Mouse (Mus musculus): ENCODE measurements around the gene Phf23.
A peak's percentile ranks its signal among the peaks of the same experiment; 100 is the strongest.

Gene Phf23

DNA sequence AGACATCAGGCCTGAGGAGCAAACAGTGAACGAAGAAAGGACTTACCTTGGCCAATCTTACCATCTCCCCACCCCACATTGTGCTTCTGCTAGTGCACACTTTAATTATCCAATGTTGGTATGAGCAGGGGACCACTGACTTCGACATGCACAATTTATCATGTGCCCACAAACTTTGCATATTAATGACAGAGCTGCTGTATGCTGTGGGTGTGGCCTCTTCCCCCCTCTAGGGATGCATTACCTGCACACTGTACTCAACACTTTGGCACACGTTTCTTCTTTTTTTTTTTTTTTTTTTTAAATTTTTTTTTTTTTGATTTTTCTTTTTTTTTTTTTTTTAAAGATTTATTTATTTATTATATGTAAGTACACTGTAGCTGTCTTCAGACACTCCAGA lies 24.8 kb upstream of the Phf23 start:
- DNase-seq (ENCODE audit: low spot score) = no peak

GRCm38 (mm10) chr11:69974907-69975306 lies 20.7 kb upstream of the Phf23 start:
- no peak for DNase-seq (ENCODE audit: low spot score)

DNA sequence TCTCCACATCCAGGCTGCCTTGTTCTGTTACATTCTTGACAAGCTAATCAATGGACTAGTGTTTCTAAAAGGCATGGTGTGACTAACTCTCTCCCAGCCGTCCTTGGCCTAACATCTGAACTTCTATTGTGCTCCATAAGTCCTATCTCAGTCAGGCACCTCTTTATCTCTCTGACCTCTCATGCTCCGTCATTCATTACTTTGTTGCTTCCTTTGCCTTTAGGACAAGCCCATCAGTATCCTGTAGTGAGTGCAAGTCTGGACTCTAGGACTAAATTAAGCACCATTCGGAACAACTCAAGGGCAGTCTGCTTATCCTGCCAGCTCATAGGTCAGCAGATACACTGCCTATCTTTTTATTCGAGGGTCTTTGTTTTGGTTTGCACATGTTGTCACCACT lies 19.3 kb upstream of the Phf23 start:
- no peak for DNase-seq (ENCODE audit: low spot score)

DNA sequence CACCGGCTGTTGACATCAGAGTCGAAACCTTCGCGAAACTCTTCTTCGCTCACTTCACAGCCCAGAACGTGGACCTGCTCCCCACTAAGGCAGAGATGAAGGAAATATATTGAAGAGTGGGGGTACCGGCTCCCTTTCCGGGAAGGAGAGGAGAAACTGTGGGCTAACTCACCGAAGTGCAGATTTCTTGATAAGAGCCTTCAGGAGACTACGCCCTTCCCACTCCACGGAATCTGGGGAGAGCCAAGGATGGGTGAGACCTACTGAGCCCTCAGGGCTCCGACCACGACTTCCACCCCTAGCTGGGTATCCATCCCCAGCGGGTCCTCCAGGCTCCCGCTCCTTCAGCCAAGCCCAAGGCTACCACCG lies 15.8 kb upstream of the Phf23 start:
- DNase-seq (ENCODE audit: low spot score) = no peak

- DNase-seq (ENCODE audit: low spot score) = peak; percentile 100
Observed at GRCm38 (mm10) chr11:69980196-69981140, 15.1 kb upstream of the Phf23 start.

DNA sequence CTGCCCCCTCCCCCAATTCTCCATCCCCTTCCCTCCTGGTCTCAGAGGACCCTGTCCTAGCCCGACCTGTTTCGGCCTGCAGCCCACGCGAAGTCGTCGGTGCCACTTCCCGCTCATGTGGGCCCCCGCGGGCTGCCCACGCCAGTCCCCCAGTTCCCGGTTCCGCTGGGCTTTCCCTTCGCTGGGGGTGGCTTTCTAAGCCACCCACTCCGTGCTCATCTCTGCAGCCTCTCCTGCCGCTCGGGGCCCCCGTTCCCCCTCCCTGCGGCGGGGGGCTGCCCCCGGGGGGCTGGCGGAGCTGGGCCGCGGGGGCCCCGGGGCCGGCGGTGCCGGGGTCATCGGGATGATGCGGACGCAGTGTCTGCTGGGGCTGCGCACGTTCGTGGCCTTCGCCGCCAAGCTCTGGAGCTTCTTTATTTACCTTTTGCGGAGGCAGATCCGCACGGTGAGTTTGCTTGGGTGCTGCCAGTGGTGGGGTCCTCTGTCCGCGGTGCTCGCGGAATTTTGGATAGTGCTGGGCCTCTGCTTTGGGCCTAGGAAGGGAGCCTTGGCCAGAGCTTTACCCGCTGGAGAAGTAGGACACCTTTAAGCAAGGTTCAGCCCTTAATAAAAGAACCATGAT lies 14.3 kb upstream of the Phf23 start, which contains the start of gene Ctdnep1:
Gene Ctdnep1, plus strand, starts transcription at position 16 of the 622 bp plus-strand sequence.
- DNase-seq (ENCODE audit: low spot score) = no peak

GRCm38 (mm10) chr11:69982225-69982624 lies 13.4 kb upstream of the Phf23 start, which contains the start of gene Elp5:
Gene Elp5 (minus strand): TSS chr11:69982517.
- DNase-seq (ENCODE audit: low spot score) = no peak

DNA sequence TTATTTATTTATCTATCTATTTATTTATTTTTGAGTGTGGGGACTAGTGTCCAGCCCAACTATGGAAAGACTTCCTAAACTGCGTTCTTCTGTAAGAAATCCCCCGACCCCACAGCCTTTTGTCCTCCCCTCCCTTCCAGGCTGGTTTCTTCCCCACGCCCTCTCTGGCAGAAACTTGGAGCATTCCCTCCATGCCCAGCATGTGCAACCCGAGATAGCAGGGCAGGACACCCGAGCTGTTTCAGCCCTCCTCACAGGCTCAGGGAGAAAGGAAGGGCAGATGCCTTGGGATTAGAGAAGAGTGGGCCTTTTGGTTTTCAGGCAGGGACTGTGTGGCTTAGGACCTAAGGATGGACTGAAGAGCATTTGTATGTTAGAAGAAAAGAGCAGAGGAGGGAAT lies 12.7 kb upstream of the Phf23 start:
- DNase-seq (ENCODE audit: low spot score) = no peak

DNA sequence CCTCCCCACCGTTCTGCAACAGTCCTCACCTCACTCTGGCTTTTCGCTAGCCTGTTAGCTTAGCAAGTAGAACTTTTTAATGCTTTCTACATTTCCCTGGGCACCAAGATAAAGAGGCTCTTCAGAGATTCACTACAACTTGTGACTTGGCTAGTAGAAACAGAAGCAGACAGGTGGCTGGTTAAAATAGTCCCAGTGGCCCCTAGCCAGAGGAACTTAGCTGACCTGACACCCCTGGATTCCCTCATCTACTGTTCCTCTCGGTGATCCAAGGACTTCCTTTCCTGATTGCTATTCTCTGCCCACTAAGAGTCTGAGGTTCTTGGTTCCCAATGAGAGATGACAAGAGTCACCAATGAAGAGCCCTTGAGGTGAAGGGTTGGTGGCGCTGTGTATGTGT lies 12.2 kb upstream of the Phf23 start:
- DNase-seq (ENCODE audit: low spot score) = no peak

DNA sequence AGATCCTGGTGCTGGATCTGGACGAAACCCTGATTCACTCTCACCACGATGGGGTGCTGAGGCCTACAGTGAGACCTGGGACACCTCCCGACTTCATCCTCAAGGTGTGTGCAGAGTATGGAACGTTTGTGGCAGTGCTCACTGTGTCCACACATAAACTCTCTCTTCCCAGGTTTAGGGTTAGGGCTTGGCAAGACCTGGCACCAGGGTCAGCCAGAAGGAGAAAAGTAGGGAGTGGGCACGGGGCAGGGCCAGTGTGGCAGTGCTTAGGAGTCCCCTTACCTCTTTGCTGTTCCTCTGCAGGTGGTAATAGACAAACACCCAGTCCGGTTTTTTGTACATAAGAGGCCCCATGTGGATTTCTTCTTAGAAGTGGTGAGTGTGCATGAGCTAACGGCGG lies 11.1 kb upstream of the Phf23 start:
- no peak for DNase-seq (ENCODE audit: low spot score)

DNA sequence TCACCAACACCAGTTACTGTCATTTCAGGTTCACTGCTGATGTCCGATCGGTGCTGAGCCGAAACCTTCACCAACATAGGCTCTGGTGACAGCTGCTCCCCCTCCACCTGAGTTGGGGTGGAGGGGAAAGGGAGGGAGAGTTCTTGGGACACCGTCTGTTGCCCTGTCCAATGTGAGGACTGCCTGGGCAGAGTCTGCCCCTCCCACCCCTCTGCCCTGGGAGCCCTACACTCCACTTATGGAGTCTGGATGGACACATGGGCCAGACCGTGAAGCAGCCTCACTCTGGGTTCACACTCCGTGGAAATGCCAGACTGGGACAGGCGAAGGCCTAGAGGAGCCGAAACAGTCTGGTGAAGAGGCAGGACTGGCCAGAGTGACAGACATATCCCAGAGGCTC lies 5.6 kb upstream of the Phf23 start:
- DNase-seq (ENCODE audit: low spot score) = no peak

DNA sequence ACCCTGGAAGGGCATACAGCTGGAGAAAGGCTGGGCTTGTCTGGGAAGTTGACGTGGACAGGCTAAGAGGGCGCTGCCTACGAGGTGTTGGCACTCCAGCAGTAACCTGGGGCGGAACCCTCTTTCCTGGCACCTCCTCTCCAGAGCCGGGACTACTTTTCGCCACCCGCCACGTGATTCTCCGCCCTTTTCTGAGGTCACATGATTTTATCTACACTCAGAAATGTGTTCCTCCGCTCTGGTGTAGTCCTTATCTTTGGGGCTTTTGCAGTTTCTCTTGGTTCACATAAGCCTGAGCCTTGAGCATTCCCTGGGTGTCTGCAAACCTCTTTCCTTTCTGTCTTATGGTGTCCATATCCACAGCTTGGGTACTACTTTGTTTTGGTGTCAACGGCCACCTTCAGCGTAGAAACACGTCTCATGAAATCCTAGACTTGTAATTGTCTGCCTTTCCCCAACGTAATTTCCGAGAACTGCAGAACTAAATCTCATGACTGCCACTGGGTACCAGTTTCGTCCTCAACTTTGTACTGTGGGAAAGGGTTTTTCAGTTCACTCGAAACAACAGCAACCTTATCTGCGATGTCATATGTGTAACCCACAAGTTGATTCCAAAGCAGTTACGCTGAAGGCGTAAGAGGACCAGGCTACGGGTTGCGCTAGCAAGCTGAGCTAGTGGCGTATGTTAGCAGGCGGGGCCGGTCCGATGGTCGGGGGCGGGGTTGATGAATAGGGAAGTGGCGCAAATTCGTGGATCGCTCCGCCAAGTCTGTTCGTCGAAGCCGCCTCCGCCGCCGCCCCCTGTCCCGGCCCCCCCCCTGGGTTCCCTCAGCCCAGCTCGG lies 4.5 kb upstream of the Phf23 start, which contains the start of gene Gabarap:
Gene Gabarap, plus strand, starts transcription at position 294 of the 842 bp plus-strand sequence.
- DNase-seq (ENCODE audit: low spot score) = peak; percentile 95

DNA sequence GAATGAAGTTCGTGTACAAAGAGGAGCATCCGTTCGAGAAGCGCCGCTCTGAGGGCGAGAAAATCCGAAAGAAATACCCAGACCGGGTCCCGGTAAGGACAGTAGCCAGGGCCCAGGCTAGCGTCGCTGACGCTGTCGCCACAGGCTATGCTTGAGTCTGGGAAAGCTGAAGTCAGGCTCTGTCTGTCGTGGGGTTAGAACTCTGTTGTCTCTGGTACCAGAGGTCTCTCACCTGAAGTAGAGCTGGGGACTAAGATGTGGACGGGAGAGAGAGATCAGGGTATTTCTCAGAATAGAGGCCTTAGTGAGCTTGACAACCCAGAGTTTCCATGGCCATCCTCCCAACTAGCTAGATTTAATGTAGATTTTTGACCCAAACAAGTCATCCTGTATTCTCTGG lies 3.9 kb upstream of the Phf23 start:
- no peak for DNase-seq (ENCODE audit: low spot score)

DNA sequence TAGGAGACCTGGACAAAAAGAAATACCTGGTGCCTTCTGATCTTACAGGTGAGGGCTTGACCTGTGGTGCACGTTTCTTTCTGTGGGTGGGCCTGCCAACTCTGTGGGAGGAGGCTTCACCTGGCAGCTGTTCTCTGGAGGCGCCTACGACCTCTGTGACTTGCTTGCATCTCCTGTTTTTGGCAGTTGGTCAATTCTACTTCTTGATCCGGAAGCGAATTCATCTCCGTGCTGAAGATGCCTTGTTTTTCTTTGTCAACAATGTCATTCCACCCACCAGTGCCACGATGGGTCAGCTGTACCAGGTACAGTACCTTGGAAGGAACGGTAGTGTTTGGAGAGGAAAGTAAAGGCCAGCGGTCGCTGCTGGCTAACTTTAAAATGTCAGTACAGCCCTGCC lies 3.2 kb upstream of the Phf23 start:
- DNase-seq (ENCODE audit: low spot score) = no peak

DNA sequence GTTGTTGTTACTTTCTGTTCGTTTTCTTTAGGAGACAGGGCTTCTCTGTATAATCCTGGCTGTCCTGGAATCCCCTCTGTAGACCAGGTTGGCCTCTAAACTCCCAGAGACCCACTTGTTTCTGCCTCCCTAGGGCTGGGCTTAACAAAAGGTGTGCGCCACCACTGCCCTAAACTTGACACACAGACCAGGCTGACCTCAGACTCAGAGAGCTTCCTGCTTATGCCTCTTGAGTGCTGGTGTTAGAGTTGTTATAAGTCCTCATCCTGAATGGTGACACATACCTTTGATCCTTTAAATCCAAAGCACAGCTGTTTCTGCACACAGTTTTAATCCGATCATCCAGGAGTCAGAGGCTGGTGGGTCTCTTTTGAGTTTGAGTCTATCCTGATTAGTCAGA lies 2.6 kb upstream of the Phf23 start:
- DNase-seq (ENCODE audit: low spot score) = no peak

DNA sequence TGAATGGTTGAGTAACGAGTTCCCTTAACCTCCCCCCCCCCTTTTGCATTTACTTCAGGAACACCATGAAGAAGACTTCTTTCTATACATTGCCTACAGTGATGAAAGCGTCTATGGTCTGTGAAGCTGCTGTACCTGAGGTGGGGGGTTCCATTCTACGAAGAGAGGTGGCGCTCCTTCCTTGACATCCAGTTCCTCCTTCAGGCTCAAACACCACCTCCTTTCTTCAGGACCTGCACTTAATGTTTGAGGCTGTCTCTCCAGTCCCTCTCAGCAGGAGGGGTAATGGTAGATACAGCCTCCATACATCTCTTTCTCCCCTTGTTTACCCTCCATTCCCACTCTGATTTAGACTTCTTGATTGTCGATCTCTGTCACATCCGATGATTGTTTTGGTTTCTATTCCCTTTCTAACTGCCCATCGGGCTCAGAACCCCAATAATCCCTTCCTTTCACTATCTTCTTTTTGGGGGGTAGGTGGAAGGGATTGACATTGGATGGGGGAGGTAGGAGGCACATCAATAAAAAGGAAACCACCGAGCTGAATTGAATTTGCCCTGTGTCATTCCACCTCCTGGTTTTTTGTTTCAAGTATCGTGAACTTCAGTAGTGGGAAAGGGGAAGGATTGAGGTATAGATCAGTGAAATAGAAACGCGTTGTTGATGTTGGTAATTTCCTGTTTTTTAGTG lies 1.0 kb upstream of the Phf23 start:
- no peak for DNase-seq (ENCODE audit: low spot score)

DNA sequence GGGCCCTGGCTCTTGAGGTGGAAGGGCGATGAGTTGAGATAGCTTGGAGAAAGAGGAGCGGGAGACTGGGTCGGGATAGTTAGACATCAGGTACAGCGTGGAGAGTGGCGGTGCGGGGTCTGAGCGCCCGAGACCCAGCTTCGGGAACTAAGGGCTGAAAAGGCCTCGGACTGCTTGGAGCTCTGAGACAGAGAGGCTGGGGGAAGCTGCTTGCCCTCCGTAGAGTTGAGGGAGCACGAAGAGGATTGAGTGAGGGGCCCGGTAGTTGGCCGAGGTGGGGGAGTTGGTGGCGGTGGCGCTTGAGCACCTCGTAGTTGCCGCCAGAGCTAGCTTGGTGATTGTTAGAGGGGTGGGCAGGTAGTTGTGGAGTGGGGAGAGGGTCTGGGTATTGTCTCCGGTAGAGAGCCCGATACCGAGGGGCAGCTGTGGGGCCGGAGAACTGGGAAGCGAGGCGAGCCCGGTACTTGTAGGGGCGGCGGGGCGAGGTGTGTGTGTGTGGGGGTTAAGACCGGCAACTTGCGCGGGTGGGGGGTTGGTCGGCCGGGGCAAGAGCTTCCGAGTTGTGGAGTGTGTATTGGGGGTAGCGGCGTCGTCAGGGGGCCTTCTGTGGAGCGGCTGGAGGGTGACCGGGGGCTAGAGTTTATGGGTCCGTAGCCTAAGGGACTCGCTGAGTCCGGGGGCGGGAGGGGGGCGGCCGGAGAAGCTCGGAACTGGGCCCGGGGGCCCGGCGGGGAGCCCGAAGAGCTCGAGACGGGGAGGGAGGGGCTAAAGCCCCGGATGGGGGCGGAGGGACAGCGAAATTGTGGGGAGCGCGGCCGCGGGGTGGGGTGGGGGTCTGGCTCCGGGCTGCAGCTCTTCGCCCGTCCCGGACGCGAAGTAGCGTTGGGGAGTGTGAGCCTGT lies 834 bp downstream of the Phf23 start:
- no peak for DNase-seq (ENCODE audit: low spot score)

- DNase-seq (ENCODE audit: low spot score) = peak; percentile 83
Observed at GRCm38 (mm10) chr11:69997070-69997509, 1.5 kb downstream of the Phf23 start.

DNA sequence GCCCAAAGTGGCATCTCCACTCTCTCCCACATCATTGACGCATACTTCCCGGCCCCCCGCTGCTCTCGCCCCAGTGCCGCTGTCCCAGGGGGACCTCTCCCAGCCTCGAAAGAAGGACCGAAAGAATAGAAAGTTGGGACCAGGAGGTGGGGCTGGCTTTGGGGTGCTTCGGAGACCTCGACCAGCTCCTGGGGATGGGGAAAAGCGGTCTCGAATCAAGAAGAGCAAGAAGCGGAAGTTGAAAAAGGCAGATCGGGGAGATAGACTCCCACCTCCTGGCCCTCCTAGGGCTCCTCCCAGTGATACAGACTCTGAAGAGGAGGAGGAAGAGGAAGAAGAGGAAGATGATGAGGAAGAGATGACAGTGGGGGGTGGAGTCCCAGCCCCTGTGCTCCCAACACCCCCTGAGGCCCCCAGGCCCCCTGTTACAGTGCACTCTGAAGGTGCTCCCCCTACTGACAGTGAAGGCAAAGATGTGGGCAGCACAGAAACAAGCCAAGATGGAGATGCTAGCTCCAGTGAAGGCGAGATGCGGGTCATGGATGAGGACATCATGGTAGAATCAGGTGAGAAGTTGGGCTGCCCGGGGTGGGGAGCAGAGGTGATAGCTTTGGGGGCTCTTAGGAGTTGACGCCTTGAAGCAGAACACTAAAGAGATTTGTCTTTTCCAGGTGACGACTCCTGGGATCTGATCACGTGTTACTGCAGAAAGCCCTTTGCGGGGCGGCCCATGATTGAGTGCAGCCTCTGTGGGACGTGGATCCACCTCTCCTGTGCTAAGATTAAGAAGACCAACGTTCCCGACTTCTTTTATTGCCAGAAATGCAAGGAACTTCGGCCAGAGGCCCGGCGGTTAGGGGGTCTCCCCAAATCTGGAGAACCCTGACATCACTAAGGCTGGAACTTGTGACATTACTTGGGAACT lies 3.3 kb downstream of the Phf23 start:
- DNase-seq (ENCODE audit: low spot score) = no peak

DNA sequence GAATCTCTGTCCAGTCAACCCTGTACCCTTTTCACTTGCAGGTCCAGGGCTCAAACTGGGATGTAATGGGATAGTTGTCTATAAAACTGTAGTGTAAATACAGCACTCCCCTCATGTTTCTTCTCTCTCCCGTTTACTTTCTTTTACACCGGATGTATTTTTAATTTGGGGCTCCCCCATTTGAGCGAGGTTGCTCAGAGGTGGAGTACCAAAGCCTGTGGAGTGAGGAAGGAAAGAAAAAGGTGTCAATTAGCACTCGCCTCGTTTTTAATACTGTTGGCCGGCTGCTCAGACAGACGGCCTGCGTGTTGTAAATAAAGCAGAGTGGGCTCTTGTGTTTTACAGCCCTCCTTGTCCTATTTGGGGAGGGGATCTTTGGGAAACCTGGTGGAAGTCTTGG lies 4.1 kb downstream of the Phf23 start:
- no peak for DNase-seq (ENCODE audit: low spot score)

Measured in ovary, postnatal 14 days (tissue).